Mouse (Mus musculus) midbrain, embryonic 11.5 days (tissue): ENCODE results near the gene Nmrk2. TPM values are rescaled to one million over a fixed set of nuclear protein-coding genes. Genes with fewer than 3 reads are reported as not detected.
"Not testable (repeated sequence)": the region's sequence is repeated elsewhere in the genome, so short reads cannot be mapped to it uniquely, and the experiment has no call there.

Experiments
- ATAC-seq: fragments of 200-750 bp; cut with Nextera tagmentation; 2 replicates; pipeline ENCODE4 v1.8.0; 2017; ENCODE audit warnings: moderate TSS enrichment, moderate library complexity; ENCODE audit not compliant: low FRiP score
- DNase-seq: peaks from one replicate; pipeline ENCODE4 v3.0.0; 2015; ENCODE audit warnings: low spot score; ENCODE audit errors: missing footprints
- H3K27ac ChIP-seq: fragments of 300-500 bp; sonication (generic); 2 replicates; pipeline ENCODE4 v1.5.1; 2014; ENCODE audit warnings: low read depth, low read length
- H3K27me3 ChIP-seq: fragments of 300-500 bp; sonication (generic); 2 replicates; pipeline ENCODE4 v1.6.1; 2014; ENCODE audit warnings: mild to moderate bottlenecking, low read length, moderate library complexity, mixed read lengths; ENCODE audit not compliant: control insufficient read depth, insufficient read depth
- H3K36me3 ChIP-seq: fragments of 300-500 bp; sonication (generic); 2 replicates; pipeline ENCODE4 v1.6.1; 2014; ENCODE audit warnings: mild to moderate bottlenecking, low read length, moderate library complexity, mixed read lengths; ENCODE audit not compliant: control insufficient read depth, insufficient read depth
- H3K4me1 ChIP-seq: fragments of 300-500 bp; sonication (generic); 2 replicates; pipeline ENCODE4 v1.6.1; 2014; ENCODE audit warnings: low read length; ENCODE audit not compliant: control insufficient read depth, insufficient read depth
- H3K4me2 ChIP-seq: fragments of 300-500 bp; sonication (generic); 2 replicates; pipeline ENCODE4 v1.6.1; 2014; ENCODE audit warnings: mild to moderate bottlenecking, moderate library complexity
- H3K4me3 ChIP-seq: fragments of 300-500 bp; sonication (generic); 2 replicates; pipeline ENCODE4 v1.5.1; 2014; ENCODE audit warnings: low read depth, low read length
- H3K9ac ChIP-seq: fragments of 300-500 bp; sonication (generic); 2 replicates; pipeline ENCODE4 v1.6.1; 2014; ENCODE audit warnings: low read length
- H3K9me3 ChIP-seq: fragments of 300-500 bp; sonication (generic); 2 replicates; pipeline ENCODE4 v1.6.1; 2016; ENCODE audit warnings: low read length; ENCODE audit not compliant: control insufficient read depth
- whole genome bisulfite sequencing: fragments of 180-500 bp; shearing (Covaris S2); extraction: QIAGEN DNeasy Blood & Tissue Kit; methylation state at CpG from one replicate; pipeline ENCODE4 v1.1.7; 2014; 5-methylcytosine and 5-hydroxymethylcytosine counted together
- polyA plus RNA-seq: library from polyadenylated mRNA; unstranded; fragments of >200 nt; fragmentation: Nextera tagmentation; extraction: Ambion mirVana; gene quantifications from 2 replicates; pipeline ENCODE4 v1.2.1, GENCODE M21; 2014

The Nmrk2 gene
- polyA plus RNA-seq, 1 experiment from 2014 or later = not detected

- no peaks in the 10 kb centered on the region for H3K9me3 ChIP-seq
- DNase-seq (peak; percentile 99), ATAC-seq (peak; percentile 96)
- 5% methylated on average over 53 of the region's 53 CpGs for WGBS
- peak within 1 kb of the TSS; percentile 73 for H3K9ac ChIP-seq
- H3K4me2 ChIP-seq = peak within 1 kb of the TSS; percentile 63
- H3K36me3 ChIP-seq = peaks cover 45% of the 10 kb centered on the region
- H3K27me3 ChIP-seq = no peaks in the 10 kb centered on the region
- H3K4me1 ChIP-seq = peaks cover 20% of the 10 kb centered on the region
- H3K27ac ChIP-seq = peak within 1 kb of the TSS; percentile 40
- H3K4me3 ChIP-seq = peak within 1 kb of the TSS; percentile 75
These were observed 19.2 kb downstream of the Nmrk2 start, which contains the start of gene Dapk3 for GRCm38 (mm10) chr10:81182336-81183333. Gene Dapk3, plus strand, starts transcription at chr10:81183005.

- not testable (repeated sequence) for H3K9me3 ChIP-seq, H3K27me3 ChIP-seq, H3K4me2 ChIP-seq, ATAC-seq, H3K9ac ChIP-seq, DNase-seq, H3K27ac ChIP-seq
- peak overlapping the region; percentile 75; the same call in 1 of the 2 replicates for H3K4me3 ChIP-seq
- peaks cover 44% of the 10 kb centered on the region for H3K36me3 ChIP-seq
- H3K4me1 ChIP-seq = peaks cover 24% of the 10 kb centered on the region
- 83% methylated on average over 10 of the region's 12 CpGs for WGBS
These were observed 20.0 kb downstream of the Nmrk2 start for GRCm38 (mm10) chr10:81181860-81182259.

- peaks cover 24% of the 10 kb centered on the region for H3K4me1 ChIP-seq
- no peaks in the 10 kb centered on the region for H3K27me3 ChIP-seq
These were observed 20.9 kb downstream of the Nmrk2 start for GRCm38 (mm10) chr10:81180946-81181345.

GRCm38 (mm10) chr10:81179451-81180342 is 22.2 kb downstream of the Nmrk2 start:
- 90% methylated on average over 32 of the region's 32 CpGs for WGBS
- Histone ChIP-seq H3K9me3 (no peaks in the 10 kb centered on the region), H3K4me1 (peaks cover 24% of the 10 kb centered on the region), H3K36me3 (peaks cover 42% of the 10 kb centered on the region), H3K4me3 (no peak overlapping the region), H3K4me2 (no peak overlapping the region), H3K27me3 (no peaks in the 10 kb centered on the region), H3K27ac (no peak overlapping the region), H3K9ac (no peak overlapping the region)
- DNase-seq = peak; percentile 82
- no peak for ATAC-seq

More at GRCm38 (mm10) chr10:81180946-81181345, 20.9 kb downstream of the Nmrk2 start:
- H3K4me2 ChIP-seq = no peak overlapping the region
- no peak overlapping the region for H3K9ac ChIP-seq
- no peaks in the 10 kb centered on the region for H3K9me3 ChIP-seq
- peaks cover 42% of the 10 kb centered on the region for H3K36me3 ChIP-seq
- H3K4me3 ChIP-seq = no peak overlapping the region
- 93% methylated on average over 13 of the region's 13 CpGs for WGBS
- no peak for ATAC-seq
- no peak overlapping the region for H3K27ac ChIP-seq
- peak; percentile 75 for DNase-seq

- no peak overlapping the region for H3K4me2 ChIP-seq
- 93% methylated on average over 11 of the region's 11 CpGs for WGBS
- no peak overlapping the region for H3K4me3 ChIP-seq
- H3K36me3 ChIP-seq = peaks cover 42% of the 10 kb centered on the region
- H3K4me1 ChIP-seq = peaks cover 29% of the 10 kb centered on the region
- no peak overlapping the region for H3K27ac ChIP-seq
- ATAC-seq = no peak
- H3K9me3 ChIP-seq = no peaks in the 10 kb centered on the region
- DNase-seq = no peak
- H3K27me3 ChIP-seq = no peaks in the 10 kb centered on the region
- H3K9ac ChIP-seq = no peak overlapping the region
These were observed 22.9 kb downstream of the Nmrk2 start for GRCm38 (mm10) chr10:81178927-81179326.

- Histone ChIP-seq H3K27ac (no peak overlapping the region), H3K4me2 (peak overlapping the region; percentile 89), H3K36me3 (peaks cover 42% of the 10 kb centered on the region), H3K9ac (peak overlapping the region; percentile 97), H3K4me3 (peak overlapping the region; percentile 92), H3K4me1 (peaks cover 31% of the 10 kb centered on the region), H3K9me3 (no peaks in the 10 kb centered on the region), H3K27me3 (no peaks in the 10 kb centered on the region)
- DNase-seq (peak; percentile 79), ATAC-seq (no peak)
- 73% methylated on average over 14 of the region's 14 CpGs for WGBS
These were observed 23.7 kb downstream of the Nmrk2 start for GRCm38 (mm10) chr10:81177958-81178712.

GRCm38 (mm10) chr10:81177491-81177925 is 24.3 kb downstream of the Nmrk2 start:
- no peak for ATAC-seq
- Histone ChIP-seq H3K4me1 (peaks cover 31% of the 10 kb centered on the region), H3K27ac (peak overlapping the region; percentile 75; the same call in 1 of the 2 replicates), H3K4me3 (peak overlapping the region; percentile 92), H3K27me3 (no peaks in the 10 kb centered on the region), H3K4me2 (peak overlapping the region; percentile 89), H3K9ac (peak overlapping the region; percentile 97), H3K9me3 (no peaks in the 10 kb centered on the region), H3K36me3 (peaks cover 42% of the 10 kb centered on the region)
- peak; percentile 91 for DNase-seq
- 14% methylated on average over 16 of the region's 16 CpGs for WGBS
